Mouse (Mus musculus): ENCODE measurements around the gene Sys1. TPM values are rescaled to one million over a fixed set of nuclear protein-coding genes. Genes with fewer than 3 reads are reported as not detected.

The Sys1 gene
- polyA plus RNA-seq (2017; shearing (Covaris generic)) = 97.5 TPM

DNA sequence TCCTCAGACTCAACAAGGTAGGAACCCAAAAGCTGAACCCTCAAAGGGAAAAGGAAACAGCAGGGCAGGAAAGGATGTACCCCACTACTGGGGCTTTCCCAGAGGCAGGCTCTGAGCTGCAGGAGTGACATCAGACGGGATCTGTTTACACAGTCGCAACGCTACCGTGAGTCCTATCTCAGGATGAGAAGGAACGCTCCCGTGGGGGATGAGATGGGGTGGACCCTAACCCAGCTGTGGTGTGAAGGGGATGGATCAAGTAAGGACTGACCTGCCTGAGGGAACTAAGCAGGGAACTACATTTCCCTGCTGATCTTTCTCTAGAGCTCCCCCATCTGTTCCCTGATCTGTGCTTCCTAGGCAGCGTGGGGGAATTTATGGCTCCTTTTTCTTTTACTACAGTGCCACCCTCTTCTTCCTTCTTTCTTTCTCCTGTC lies at the start of gene Sys1:
Gene Sys1, plus strand, starts transcription at position 101 of the 437 bp plus-strand sequence.

DNA sequence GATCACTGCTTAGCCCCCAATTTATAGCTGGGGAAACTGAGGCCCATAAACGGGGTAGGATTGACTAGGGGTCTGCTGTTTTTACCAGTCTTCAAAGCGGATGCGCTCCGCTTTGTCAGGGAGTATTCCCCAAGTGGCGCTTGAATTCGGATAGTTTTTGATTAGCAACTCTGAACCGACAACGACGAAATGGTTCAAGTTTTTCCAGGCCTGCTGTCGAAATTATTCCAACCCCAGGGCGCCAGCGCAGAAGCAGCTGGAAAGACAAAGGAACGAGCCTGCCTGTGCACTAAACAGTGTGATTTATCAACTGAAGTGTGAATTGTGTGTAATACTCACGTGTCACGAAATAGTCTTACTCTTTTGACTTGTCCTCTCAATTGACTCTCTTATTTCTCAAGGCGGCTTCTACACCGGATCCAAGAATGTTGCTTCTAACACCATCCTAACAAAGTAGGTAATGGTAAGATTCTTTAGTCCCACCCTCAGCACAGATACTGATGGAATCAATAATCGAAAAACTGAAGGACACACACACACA lies 13.2 kb upstream of the Sys1 start, which contains the start of gene Sdc4:
Gene Sdc4, minus strand, starts transcription at position 428 of the 541 bp plus-strand sequence.

GRCm38 (mm10) chr2:164460745-164461551 lies 4.2 kb downstream of the Sys1 start, which contains the start of gene Gm20458:
TSS of gene Gm20458 (plus strand) at chr2:164460967.

DNA sequence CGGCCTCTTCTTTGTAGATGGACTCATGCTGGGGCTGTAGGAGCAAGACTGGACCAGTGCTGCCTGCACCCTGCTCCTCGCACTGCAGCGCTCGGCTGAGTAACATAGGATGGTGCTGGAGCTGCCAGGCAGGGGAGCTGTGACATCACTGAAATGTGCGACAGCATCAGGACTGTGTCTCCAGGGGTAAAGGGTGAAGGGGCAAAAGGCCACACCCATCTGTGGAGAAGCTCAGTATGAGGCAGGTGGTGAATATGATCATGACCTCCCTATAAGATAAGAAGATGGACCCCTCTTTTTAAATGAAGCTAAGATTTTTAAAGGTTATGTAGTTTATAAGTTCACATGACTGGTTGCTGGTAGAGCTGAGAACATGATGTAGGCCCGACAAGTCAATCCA lies 16.9 kb downstream of the Sys1 start, which contains the start of gene Trp53tg5:
Gene Trp53tg5, minus strand, starts transcription at position 101 of the 400 bp plus-strand sequence.

GRCm38 (mm10) chr2:164485681-164486257 lies 29.0 kb downstream of the Sys1 start, which contains the start of gene Dbndd2:
TSS of gene Dbndd2 (plus strand) at chr2:164486106.

GRCm38 (mm10) chr2:164496847-164497690 lies 40.3 kb downstream of the Sys1 start, which contains the start of gene Pigt:
TSS of gene Pigt (plus strand) at chr2:164497520.

Other genes starting within 250 kb of the Sys1 start
- gene Wfdc15b, start 235.3 kb upstream of the Sys1 start, polyA plus RNA-seq (2017; shearing (Covaris generic)) = not detected
- not detected for gene Svs2, start 218.5 kb upstream of the Sys1 start, polyA plus RNA-seq (2017; shearing (Covaris generic))
- not detected for gene Svs3b, start 200.3 kb upstream of the Sys1 start, polyA plus RNA-seq (2017; shearing (Covaris generic))
- gene Svs4, start 178.5 kb upstream of the Sys1 start, polyA plus RNA-seq (2017; shearing (Covaris generic)) = not detected
- gene Svs3a, start 167.7 kb upstream of the Sys1 start, polyA plus RNA-seq (2017; shearing (Covaris generic)) = not detected
- not detected for gene Svs6, start 140.2 kb upstream of the Sys1 start, polyA plus RNA-seq (2017; shearing (Covaris generic))
- gene Svs5, start 124.2 kb upstream of the Sys1 start, polyA plus RNA-seq (2017; shearing (Covaris generic)) = not detected
- gene Slpi, start 67.9 kb upstream of the Sys1 start, polyA plus RNA-seq (2017; shearing (Covaris generic)) = 4.8 TPM
- not detected for gene Rbpjl, start 53.8 kb upstream of the Sys1 start, polyA plus RNA-seq (2017; shearing (Covaris generic))
- not detected for gene Matn4, start 51.8 kb upstream of the Sys1 start, polyA plus RNA-seq (2017; shearing (Covaris generic))
- 17.7 TPM for gene Sdc4, start 13.1 kb upstream of the Sys1 start, polyA plus RNA-seq (2017; shearing (Covaris generic))
- gene Gm20458, start 4.0 kb downstream of the Sys1 start, polyA plus RNA-seq (2017; shearing (Covaris generic)) = 14.2 TPM
- 0.25 TPM for gene Trp53tg5, start 16.8 kb downstream of the Sys1 start, polyA plus RNA-seq (2017; shearing (Covaris generic))
- 2.7 TPM for gene Dbndd2, start 29.1 kb downstream of the Sys1 start, polyA plus RNA-seq (2017; shearing (Covaris generic))
- gene Pigt, start 40.6 kb downstream of the Sys1 start, polyA plus RNA-seq (2017; shearing (Covaris generic)) = 34.1 TPM
- 6.7 TPM for gene Wfdc2, start 105.4 kb downstream of the Sys1 start, polyA plus RNA-seq (2017; shearing (Covaris generic))
- gene Spint3, start 116.5 kb downstream of the Sys1 start, polyA plus RNA-seq (2017; shearing (Covaris generic)) = not detected
- gene Wfdc6a, start 128.5 kb downstream of the Sys1 start, polyA plus RNA-seq (2017; shearing (Covaris generic)) = not detected
- gene Eppin, start 136.6 kb downstream of the Sys1 start, polyA plus RNA-seq (2017; shearing (Covaris generic)) = not detected
- gene Wfdc6b, start 156.6 kb downstream of the Sys1 start, polyA plus RNA-seq (2017; shearing (Covaris generic)) = not detected
- not detected for gene Wfdc8, start 156.7 kb downstream of the Sys1 start, polyA plus RNA-seq (2017; shearing (Covaris generic))
- not detected for gene Wfdc16, start 181.8 kb downstream of the Sys1 start, polyA plus RNA-seq (2017; shearing (Covaris generic))
- not detected for gene Wfdc10, start 199.1 kb downstream of the Sys1 start, polyA plus RNA-seq (2017; shearing (Covaris generic))
- gene Wfdc9, start 199.6 kb downstream of the Sys1 start, polyA plus RNA-seq (2017; shearing (Covaris generic)) = not detected
- gene Wfdc11, start 217.1 kb downstream of the Sys1 start, polyA plus RNA-seq (2017; shearing (Covaris generic)) = not detected
- gene Wfdc13, start 228.1 kb downstream of the Sys1 start, polyA plus RNA-seq (2017; shearing (Covaris generic)) = not detected
- not detected for gene Spint4, start 241.5 kb downstream of the Sys1 start, polyA plus RNA-seq (2017; shearing (Covaris generic))